Mouse (Mus musculus): ENCODE data around the gene Parp8. TPM values are rescaled to one million over a fixed set of nuclear protein-coding genes. Genes with fewer than 3 reads are reported as not detected.

Gene Parp8
- polyA plus RNA-seq, 1 experiment, result 1.6 TPM

DNA sequence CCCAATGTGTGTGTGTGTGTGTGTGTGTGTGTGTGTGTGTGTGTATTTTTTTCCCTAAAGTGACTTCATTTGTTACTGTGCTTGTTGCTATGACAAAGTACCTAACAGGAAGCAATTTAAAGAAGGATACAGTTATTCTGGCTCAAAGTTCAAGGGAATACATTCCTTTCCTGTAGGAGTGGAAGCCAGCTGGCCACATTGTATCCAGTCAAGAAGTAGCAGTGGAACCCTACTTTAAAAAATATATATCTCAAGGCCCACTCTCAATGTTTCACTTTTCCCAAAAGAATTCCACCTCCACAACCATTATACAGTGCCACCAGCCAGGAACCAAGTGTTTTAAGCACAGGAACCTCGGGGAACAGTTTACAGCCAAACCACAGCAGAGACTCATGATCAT lies 55.7 kb downstream of the Parp8 start:
- Histone ChIP-seq H3K36me3 (ENCODE audit: control insufficient read depth, insufficient read depth, low read length) (no peaks in the 10 kb centered on the region), H3K4me3 (ENCODE audit: low read depth, low read length) (no peak overlapping the region), H3K27ac (ENCODE audit: insufficient read depth, low read depth, low read length) (no peak overlapping the region), H3K4me1 (ENCODE audit: control insufficient read depth, insufficient read depth, insufficient read length, low read length) (no peaks in the 10 kb centered on the region), H3K27me3 (ENCODE audit: control insufficient read depth, insufficient read depth, low read length) (no peaks in the 10 kb centered on the region)
- 68% methylated on average over 1 of the region's 1 CpGs for WGBS
- TF ChIP-seq POLR2A (IDR thresholded peaks at IDR 0.05; ENCODE audit: low read depth, low read length) (no peak), CTCF (IDR thresholded peaks at IDR 0.05; ENCODE audit: extremely low read depth, insufficient read length, insufficient replicate concordance, low read depth, low read length) (no peak)

DNA sequence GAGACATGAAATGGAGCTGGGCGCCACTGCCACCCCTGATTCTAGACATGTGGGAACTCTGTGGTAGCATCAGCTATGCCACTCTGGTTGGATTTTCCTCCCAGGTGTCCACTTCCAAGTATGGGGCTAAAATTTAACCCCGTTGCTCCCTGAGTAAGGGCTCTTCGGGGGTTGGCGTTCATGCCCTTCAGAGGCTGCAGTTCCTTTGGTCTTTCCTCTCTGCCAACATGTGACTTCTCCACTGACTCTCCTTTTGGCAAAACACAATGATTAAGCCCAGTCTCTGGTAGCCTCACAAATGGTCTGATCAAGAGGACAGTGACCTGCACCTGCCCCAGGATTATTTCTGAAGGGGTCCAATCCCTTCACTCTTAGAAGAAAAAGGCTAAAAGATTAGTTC lies 56.4 kb downstream of the Parp8 start:
- no peaks in the 10 kb centered on the region for H3K27me3 ChIP-seq (ENCODE audit: control insufficient read depth, insufficient read depth, low read length)
- H3K36me3 ChIP-seq (ENCODE audit: control insufficient read depth, insufficient read depth, low read length), result no peaks in the 10 kb centered on the region
- no peak for TF ChIP-seq POLR2A (IDR thresholded peaks at IDR 0.05; ENCODE audit: low read depth, low read length)
- no peak for TF ChIP-seq CTCF (IDR thresholded peaks at IDR 0.05; ENCODE audit: extremely low read depth, insufficient read length, insufficient replicate concordance, low read depth, low read length)
- no peak overlapping the region for H3K27ac ChIP-seq (ENCODE audit: insufficient read depth, low read depth, low read length)
- H3K4me1 ChIP-seq (ENCODE audit: control insufficient read depth, insufficient read depth, insufficient read length, low read length), result no peaks in the 10 kb centered on the region
- 94% methylated on average over 4 of the region's 4 CpGs for WGBS
- H3K4me3 ChIP-seq (ENCODE audit: low read depth, low read length), result no peak overlapping the region

DNA sequence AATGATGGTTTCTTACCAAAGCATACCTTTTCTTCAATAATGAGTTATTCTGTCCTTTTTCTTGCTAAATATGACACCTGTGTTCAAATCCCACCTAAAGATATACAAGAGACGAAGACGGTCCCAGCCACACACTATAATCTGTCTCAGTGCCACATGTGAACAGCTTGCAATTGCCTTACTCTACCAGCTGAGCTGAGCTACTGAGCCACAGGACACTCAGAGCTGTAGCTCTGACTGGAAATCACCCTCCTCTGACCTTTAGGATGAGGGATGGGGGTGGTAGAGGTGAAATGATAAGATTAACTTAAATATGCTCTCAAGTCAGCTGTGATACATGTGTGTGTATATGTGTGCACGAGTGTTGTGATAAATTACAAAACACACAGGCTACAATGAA lies 57.9 kb downstream of the Parp8 start:
- H3K4me3 ChIP-seq (ENCODE audit: low read depth, low read length), result no peak overlapping the region
- 82% methylated on average over 3 of the region's 3 CpGs for WGBS
- no peaks in the 10 kb centered on the region for H3K4me1 ChIP-seq (ENCODE audit: control insufficient read depth, insufficient read depth, insufficient read length, low read length)
- H3K27me3 ChIP-seq (ENCODE audit: control insufficient read depth, insufficient read depth, low read length), result no peaks in the 10 kb centered on the region
- H3K27ac ChIP-seq (ENCODE audit: insufficient read depth, low read depth, low read length), result no peak overlapping the region
- no peak for TF ChIP-seq CTCF (IDR thresholded peaks at IDR 0.05; ENCODE audit: extremely low read depth, insufficient read length, insufficient replicate concordance, low read depth, low read length)
- TF ChIP-seq POLR2A (IDR thresholded peaks at IDR 0.05; ENCODE audit: low read depth, low read length), result no peak
- no peaks in the 10 kb centered on the region for H3K36me3 ChIP-seq (ENCODE audit: control insufficient read depth, insufficient read depth, low read length)

DNA sequence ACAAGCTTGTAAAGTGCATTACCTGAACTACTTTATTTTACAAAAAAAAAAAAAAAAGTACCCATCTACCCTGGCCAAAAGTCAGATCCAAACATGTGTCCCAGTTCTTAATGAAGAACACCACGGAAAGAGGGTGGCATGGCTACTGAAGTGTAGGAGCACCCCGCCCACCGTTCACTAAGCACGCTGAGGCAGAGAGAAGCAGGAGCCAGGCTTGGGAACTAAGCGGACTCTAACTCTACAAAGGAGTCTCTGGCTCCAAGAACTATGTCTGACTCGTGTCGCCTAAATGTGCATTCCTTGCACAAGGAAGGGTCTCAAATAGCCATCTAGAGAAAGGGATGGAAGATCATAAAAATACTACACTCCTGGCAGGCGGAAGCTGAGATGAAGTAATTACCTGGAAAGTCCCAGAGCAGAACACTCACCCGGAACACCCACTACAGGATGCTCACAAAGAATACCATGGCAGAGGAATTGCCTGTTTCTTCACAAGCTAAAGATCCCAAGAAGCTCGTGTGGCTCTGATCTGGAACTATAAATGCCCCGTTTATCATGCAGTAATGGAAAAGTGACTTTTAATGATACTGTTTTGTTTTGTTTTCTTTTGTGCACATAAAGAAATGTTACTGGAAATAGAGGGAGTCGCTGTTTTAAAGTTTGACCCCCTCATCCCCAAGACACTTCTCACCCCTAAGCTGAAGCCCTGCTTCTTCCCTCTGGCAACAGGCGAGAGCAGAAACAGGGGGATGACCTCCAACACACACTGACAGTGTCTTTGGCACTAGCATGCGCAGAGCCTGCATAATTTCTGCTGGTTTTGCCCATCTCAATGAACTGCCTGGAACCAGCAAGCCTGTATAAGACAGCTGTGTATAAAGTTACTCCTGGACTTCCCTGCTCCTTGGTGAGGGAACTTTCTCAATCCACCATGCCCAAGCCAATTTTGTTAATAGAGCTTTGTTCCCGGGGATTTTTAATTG lies 62.6 kb downstream of the Parp8 start:
- Histone ChIP-seq H3K4me1 (ENCODE audit: control insufficient read depth, insufficient read depth, insufficient read length, low read length) (no peaks in the 10 kb centered on the region), H3K4me3 (ENCODE audit: low read depth, low read length) (no peak overlapping the region), H3K27ac (ENCODE audit: insufficient read depth, low read depth, low read length) (no peak overlapping the region), H3K27me3 (ENCODE audit: control insufficient read depth, insufficient read depth, low read length) (no peaks in the 10 kb centered on the region), H3K36me3 (ENCODE audit: control insufficient read depth, insufficient read depth, low read length) (no peaks in the 10 kb centered on the region)
- no peak for TF ChIP-seq CTCF (IDR thresholded peaks at IDR 0.05; ENCODE audit: extremely low read depth, insufficient read length, insufficient replicate concordance, low read depth, low read length)
- TF ChIP-seq POLR2A (IDR thresholded peaks at IDR 0.05; ENCODE audit: low read depth, low read length), result no peak
- WGBS, result 76% methylated on average over 15 of the region's 15 CpGs

DNA sequence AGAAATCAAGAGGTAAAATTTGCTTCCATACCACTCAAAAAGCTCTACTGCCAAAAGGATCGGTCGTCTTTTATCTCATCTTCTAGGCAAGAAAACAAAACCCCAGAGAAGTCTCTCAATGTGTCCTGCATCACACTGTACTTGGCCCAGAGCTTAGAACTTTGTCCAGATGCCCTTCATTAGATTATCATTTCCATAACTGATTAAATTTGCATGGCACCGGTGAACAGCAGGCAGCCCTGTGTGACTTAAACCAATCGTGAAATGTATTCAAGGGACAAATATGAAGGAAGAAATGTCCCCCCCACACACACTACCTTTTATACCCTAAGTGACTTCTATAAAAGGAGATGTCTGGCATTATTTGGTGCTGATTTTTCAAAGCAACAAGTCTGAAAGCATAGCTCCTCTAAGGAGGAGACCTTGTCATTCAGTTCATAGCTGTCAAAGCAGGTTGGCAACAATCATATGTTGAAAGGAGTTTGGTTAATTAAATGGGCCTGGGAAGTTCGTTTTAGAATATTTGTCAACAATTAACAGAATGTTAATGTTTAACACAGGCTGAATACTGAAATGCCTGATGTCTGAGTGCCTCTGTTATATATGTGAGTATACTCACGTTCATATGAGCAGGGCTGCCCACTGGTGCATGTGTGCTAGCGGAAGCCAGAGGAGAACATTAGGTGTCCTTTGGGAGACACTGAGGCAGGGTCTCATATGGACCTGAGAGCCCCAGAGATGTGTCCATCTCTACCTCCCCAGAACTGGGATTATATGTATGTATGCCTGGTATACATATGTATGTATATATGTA lies 66.4 kb downstream of the Parp8 start:
- Histone ChIP-seq H3K36me3 (ENCODE audit: control insufficient read depth, insufficient read depth, low read length) (no peaks in the 10 kb centered on the region), H3K4me1 (ENCODE audit: control insufficient read depth, insufficient read depth, insufficient read length, low read length) (no peaks in the 10 kb centered on the region), H3K27ac (ENCODE audit: insufficient read depth, low read depth, low read length) (no peak overlapping the region), H3K27me3 (ENCODE audit: control insufficient read depth, insufficient read depth, low read length) (no peaks in the 10 kb centered on the region), H3K4me3 (ENCODE audit: low read depth, low read length) (no peak overlapping the region)
- TF ChIP-seq CTCF (IDR thresholded peaks at IDR 0.05; ENCODE audit: extremely low read depth, insufficient read length, insufficient replicate concordance, low read depth, low read length), result no peak
- 73% methylated on average over 7 of the region's 7 CpGs for WGBS

DNA sequence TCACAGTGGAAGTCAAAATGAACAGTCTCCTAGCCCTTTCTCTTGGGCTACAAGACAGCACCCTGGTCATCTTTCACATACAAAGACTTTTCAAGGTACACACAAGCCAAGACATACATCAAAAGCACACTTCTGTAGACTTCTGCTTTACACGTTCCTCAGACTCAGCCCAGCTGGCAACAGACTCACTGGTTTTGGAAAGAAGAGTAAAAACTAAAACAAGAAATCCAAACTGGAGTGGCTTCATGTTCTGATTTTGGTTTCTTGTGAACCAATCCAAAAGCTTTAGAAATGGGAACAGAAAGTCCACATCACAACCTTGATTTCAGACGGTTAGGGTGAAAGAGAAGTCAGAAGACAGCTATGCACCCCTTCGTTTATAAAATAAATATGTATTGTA lies 67.8 kb downstream of the Parp8 start:
- no peak overlapping the region for H3K27ac ChIP-seq (ENCODE audit: insufficient read depth, low read depth, low read length)
- no peaks in the 10 kb centered on the region for H3K27me3 ChIP-seq (ENCODE audit: control insufficient read depth, insufficient read depth, low read length)
- TF ChIP-seq CTCF (IDR thresholded peaks at IDR 0.05; ENCODE audit: extremely low read depth, insufficient read length, insufficient replicate concordance, low read depth, low read length) (no peak), POLR2A (IDR thresholded peaks at IDR 0.05; ENCODE audit: low read depth, low read length) (no peak)
- H3K36me3 ChIP-seq (ENCODE audit: control insufficient read depth, insufficient read depth, low read length), result no peaks in the 10 kb centered on the region
- 63% methylated on average over 3 of the region's 3 CpGs for WGBS
- no peak overlapping the region for H3K4me3 ChIP-seq (ENCODE audit: low read depth, low read length)
- no peaks in the 10 kb centered on the region for H3K4me1 ChIP-seq (ENCODE audit: control insufficient read depth, insufficient read depth, insufficient read length, low read length)

DNA sequence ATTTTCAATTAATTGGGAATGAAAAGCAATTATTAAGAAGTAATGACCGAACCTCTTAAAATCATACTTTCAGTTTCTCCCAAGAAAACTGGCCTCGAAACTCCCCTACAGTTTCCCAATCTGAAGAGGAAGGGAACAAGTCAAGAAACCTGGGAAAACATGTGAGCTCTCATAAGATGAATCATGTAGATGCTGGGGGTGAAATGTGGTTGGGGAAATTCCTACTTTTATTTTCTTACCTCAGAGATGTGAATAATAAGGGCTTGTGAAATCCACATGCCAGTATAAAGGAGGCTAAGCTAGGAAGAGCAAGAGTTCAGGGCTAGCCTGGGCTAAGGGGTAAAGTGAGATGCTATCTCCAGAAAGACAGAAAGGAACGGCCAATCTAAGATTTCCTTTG lies 74.0 kb downstream of the Parp8 start:
- no peaks in the 10 kb centered on the region for H3K36me3 ChIP-seq (ENCODE audit: control insufficient read depth, insufficient read depth, low read length)
- no peak overlapping the region for H3K4me3 ChIP-seq (ENCODE audit: low read depth, low read length)
- no peak for TF ChIP-seq CTCF (IDR thresholded peaks at IDR 0.05; ENCODE audit: extremely low read depth, insufficient read length, insufficient replicate concordance, low read depth, low read length)
- TF ChIP-seq POLR2A (IDR thresholded peaks at IDR 0.05; ENCODE audit: low read depth, low read length), result no peak
- H3K27ac ChIP-seq (ENCODE audit: insufficient read depth, low read depth, low read length), result no peak overlapping the region
- no peaks in the 10 kb centered on the region for H3K4me1 ChIP-seq (ENCODE audit: control insufficient read depth, insufficient read depth, insufficient read length, low read length)
- H3K27me3 ChIP-seq (ENCODE audit: control insufficient read depth, insufficient read depth, low read length), result no peaks in the 10 kb centered on the region
- 81% methylated on average over 3 of the region's 3 CpGs for WGBS

All from small intestine, adult 2 months (tissue).